Mouse (Mus musculus): ENCODE measurements around the gene Lpcat1. TPM values are rescaled to one million over a fixed set of nuclear protein-coding genes. Genes with fewer than 3 reads are reported as not detected.

Gene Lpcat1
- polyA plus RNA-seq, 1 experiment from 2014 or later, result 74.9 TPM

DNA sequence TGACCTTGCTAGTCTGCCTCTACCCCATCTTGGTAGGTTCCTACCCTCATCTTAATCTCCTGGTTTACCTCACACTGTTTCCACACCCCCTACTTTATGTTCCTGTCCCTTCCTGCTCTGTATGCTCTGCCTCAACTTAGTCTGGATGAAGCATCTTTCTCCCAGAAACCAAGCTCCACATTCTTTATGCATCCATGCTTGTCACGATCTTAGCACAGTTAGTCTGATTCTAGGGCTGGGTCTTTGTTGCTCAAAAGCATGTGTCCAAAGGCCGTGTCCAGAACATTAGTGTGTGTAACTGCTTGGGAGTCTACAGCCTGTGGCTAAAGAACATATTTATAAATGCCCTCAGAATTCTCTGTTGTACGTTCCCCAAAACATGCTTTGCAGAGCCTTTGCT, 1.8 kb downstream of the Lpcat1 start:
- Histone ChIP-seq H3K4me3 (ENCODE audit: low read depth, low read length) (peak overlapping the region; percentile 92; the same call in 1 of the 2 replicates), H3K36me3 (ENCODE audit: control insufficient read depth, insufficient read depth, low read length) (no peaks in the 10 kb centered on the region), H3K27ac (ENCODE audit: low read depth, low read length) (no peak overlapping the region), H3K4me2 (ENCODE audit: low read depth, low read length) (peak overlapping the region; percentile 86; the same call in 1 of the 2 replicates), H3K9ac (replicated peaks; ENCODE audit: low read depth, low read length) (0 out of 2 replicates have a peak overlapping the region, but pooled peaks have one; percentile 32), H3K4me1 (ENCODE audit: control insufficient read depth, insufficient read depth, low read length) (peaks cover 21% of the 10 kb centered on the region), H3K9me3 (ENCODE audit: control insufficient read depth, low read length) (no peaks in the 10 kb centered on the region), H3K27me3 (ENCODE audit: control insufficient read depth, insufficient read depth, low read length) (peaks cover 3% of the 10 kb centered on the region; the same call in 1 of the 2 replicates)
- WGBS, result 62% methylated on average over 3 of the region's 3 CpGs
- no peak for ATAC-seq (ENCODE audit: low read depth)

- ATAC-seq (ENCODE audit: low read depth), result no peak
- H3K9me3 ChIP-seq (ENCODE audit: control insufficient read depth, low read length), result no peaks in the 10 kb centered on the region
- no peak overlapping the region for H3K4me3 ChIP-seq (ENCODE audit: low read depth, low read length)
- H3K27ac ChIP-seq (ENCODE audit: low read depth, low read length), result no peak overlapping the region
- H3K27me3 ChIP-seq (ENCODE audit: control insufficient read depth, insufficient read depth, low read length), result peaks cover 3% of the 10 kb centered on the region; the same call in 1 of the 2 replicates
- no peaks in the 10 kb centered on the region for H3K36me3 ChIP-seq (ENCODE audit: control insufficient read depth, insufficient read depth, low read length)
- 0 out of 2 replicates have a peak overlapping the region, but pooled peaks have one; percentile 32 for H3K9ac ChIP-seq (replicated peaks; ENCODE audit: low read depth, low read length)
- peaks cover 21% of the 10 kb centered on the region for H3K4me1 ChIP-seq (ENCODE audit: control insufficient read depth, insufficient read depth, low read length)
- WGBS, result 75% methylated on average over 9 of the region's 9 CpGs
- H3K4me2 ChIP-seq (ENCODE audit: low read depth, low read length), result peak overlapping the region; percentile 86; the same call in 1 of the 2 replicates
Observed at GRCm38 (mm10) chr13:73469257-73469967, 2.4 kb downstream of the Lpcat1 start.

DNA sequence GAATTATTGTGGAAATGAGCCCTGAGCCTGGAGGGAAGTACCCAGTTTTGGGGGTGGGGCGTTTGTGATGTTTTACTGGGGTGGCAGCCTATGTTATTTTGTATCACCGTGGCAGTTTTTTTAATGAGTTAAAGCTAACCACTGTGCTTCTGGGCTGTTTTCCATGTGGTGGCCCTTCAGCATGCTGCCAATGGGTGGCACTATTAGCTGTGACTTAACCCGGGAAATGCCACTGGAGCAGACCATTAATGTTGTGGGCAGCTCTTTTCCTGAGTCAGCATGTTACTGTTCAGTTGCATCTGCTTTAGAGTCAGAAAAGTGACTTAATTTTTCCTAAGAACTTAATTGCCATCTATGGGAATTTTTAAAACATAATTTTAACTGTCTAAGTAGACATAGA, 5.5 kb downstream of the Lpcat1 start:
- H3K27me3 ChIP-seq (ENCODE audit: control insufficient read depth, insufficient read depth, low read length), result no peaks in the 10 kb centered on the region
- no peak overlapping the region for H3K27ac ChIP-seq (ENCODE audit: low read depth, low read length)
- peaks cover 21% of the 10 kb centered on the region for H3K4me1 ChIP-seq (ENCODE audit: control insufficient read depth, insufficient read depth, low read length)
- 78% methylated on average over 3 of the region's 3 CpGs for WGBS
- no peak overlapping the region for H3K4me2 ChIP-seq (ENCODE audit: low read depth, low read length)
- ATAC-seq (ENCODE audit: low read depth), result no peak
- no peaks in the 10 kb centered on the region for H3K9me3 ChIP-seq (ENCODE audit: control insufficient read depth, low read length)
- H3K36me3 ChIP-seq (ENCODE audit: control insufficient read depth, insufficient read depth, low read length), result no peaks in the 10 kb centered on the region
- H3K4me3 ChIP-seq (ENCODE audit: low read depth, low read length), result no peak overlapping the region
- no peak overlapping the region for H3K9ac ChIP-seq (replicated peaks; ENCODE audit: low read depth, low read length)

GRCm38 (mm10) chr13:73473746-73474145, 6.7 kb downstream of the Lpcat1 start:
- Histone ChIP-seq H3K36me3 (ENCODE audit: control insufficient read depth, insufficient read depth, low read length) (no peaks in the 10 kb centered on the region), H3K9ac (replicated peaks; ENCODE audit: low read depth, low read length) (no peak overlapping the region), H3K9me3 (ENCODE audit: control insufficient read depth, low read length) (no peaks in the 10 kb centered on the region), H3K4me3 (ENCODE audit: low read depth, low read length) (no peak overlapping the region), H3K27me3 (ENCODE audit: control insufficient read depth, insufficient read depth, low read length) (no peaks in the 10 kb centered on the region), H3K4me1 (ENCODE audit: control insufficient read depth, insufficient read depth, low read length) (peaks cover 12% of the 10 kb centered on the region), H3K4me2 (ENCODE audit: low read depth, low read length) (no peak overlapping the region), H3K27ac (ENCODE audit: low read depth, low read length) (no peak overlapping the region)
- WGBS, result 98% methylated on average over 2 of the region's 2 CpGs
- no peak for ATAC-seq (ENCODE audit: low read depth)

- H3K36me3 ChIP-seq (ENCODE audit: control insufficient read depth, insufficient read depth, low read length), result no peaks in the 10 kb centered on the region
- no peak overlapping the region for H3K9ac ChIP-seq (replicated peaks; ENCODE audit: low read depth, low read length)
- H3K27ac ChIP-seq (ENCODE audit: low read depth, low read length), result no peak overlapping the region
- no peak overlapping the region for H3K4me2 ChIP-seq (ENCODE audit: low read depth, low read length)
- ATAC-seq (ENCODE audit: low read depth), result no peak
- no peaks in the 10 kb centered on the region for H3K27me3 ChIP-seq (ENCODE audit: control insufficient read depth, insufficient read depth, low read length)
- peaks cover 7% of the 10 kb centered on the region for H3K4me1 ChIP-seq (ENCODE audit: control insufficient read depth, insufficient read depth, low read length)
- no peak overlapping the region for H3K4me3 ChIP-seq (ENCODE audit: low read depth, low read length)
- 89% methylated on average over 6 of the region's 6 CpGs for WGBS
- no peaks in the 10 kb centered on the region for H3K9me3 ChIP-seq (ENCODE audit: control insufficient read depth, low read length)
Observed at GRCm38 (mm10) chr13:73474163-73474562, 7.2 kb downstream of the Lpcat1 start.

DNA sequence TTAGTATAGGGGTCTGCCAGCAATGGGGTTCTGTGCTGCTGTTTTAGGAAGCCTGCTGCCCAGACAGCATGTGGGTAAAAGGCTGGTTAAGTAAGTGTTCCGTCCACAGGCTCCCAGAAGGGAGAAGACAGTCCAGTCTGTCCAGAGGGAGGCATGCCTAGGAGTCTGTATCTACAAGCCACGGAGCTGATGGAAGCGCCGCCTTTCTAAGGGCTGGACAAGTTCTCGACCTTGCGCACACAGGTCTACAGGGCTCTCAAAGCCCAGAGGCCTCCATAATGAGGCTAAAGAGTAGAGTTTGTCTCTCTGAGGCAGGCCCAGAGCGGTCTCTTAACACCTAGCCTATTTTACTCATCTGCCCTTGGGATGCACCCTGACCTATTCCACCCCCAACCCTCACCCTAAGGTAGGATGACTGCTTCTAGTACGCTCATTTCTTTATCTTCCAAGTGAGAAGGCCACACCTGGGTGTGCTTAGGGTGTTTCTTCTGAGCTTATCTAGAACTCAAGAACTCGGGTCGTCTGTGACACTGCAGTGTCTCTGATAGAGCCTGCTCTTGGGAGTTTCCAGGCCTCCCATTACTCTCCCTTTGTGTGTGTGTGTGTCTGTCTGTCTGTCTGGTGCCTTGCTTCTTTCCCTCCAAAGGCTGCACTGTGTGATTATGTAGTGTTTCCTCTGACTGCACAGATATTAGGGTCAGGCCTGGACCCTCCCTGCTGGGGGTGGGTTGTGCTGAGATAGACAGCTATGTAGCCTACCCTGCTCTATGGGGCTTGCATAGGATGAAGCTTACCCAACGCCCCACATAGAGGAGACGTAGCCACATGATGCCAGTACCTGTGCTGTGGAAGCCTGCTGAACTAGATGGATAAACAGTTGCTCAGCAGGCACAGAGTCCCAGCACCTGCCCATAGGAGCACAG, 8.3 kb downstream of the Lpcat1 start:
- no peak for ATAC-seq (ENCODE audit: low read depth)
- no peak overlapping the region for H3K4me3 ChIP-seq (ENCODE audit: low read depth, low read length)
- H3K9me3 ChIP-seq (ENCODE audit: control insufficient read depth, low read length), result no peaks in the 10 kb centered on the region
- no peak overlapping the region for H3K4me2 ChIP-seq (ENCODE audit: low read depth, low read length)
- 96% methylated on average over 12 of the region's 12 CpGs for WGBS
- H3K27me3 ChIP-seq (ENCODE audit: control insufficient read depth, insufficient read depth, low read length), result no peaks in the 10 kb centered on the region
- no peaks in the 10 kb centered on the region for H3K36me3 ChIP-seq (ENCODE audit: control insufficient read depth, insufficient read depth, low read length)
- no peak overlapping the region for H3K27ac ChIP-seq (ENCODE audit: low read depth, low read length)
- H3K4me1 ChIP-seq (ENCODE audit: control insufficient read depth, insufficient read depth, low read length), result no peaks in the 10 kb centered on the region
- H3K9ac ChIP-seq (replicated peaks; ENCODE audit: low read depth, low read length), result no peak overlapping the region

- H3K27ac ChIP-seq (ENCODE audit: low read depth, low read length), result no peak overlapping the region
- no peak overlapping the region for H3K4me3 ChIP-seq (ENCODE audit: low read depth, low read length)
- H3K4me2 ChIP-seq (ENCODE audit: low read depth, low read length), result no peak overlapping the region
- no peaks in the 10 kb centered on the region for H3K27me3 ChIP-seq (ENCODE audit: control insufficient read depth, insufficient read depth, low read length)
- 90% methylated on average over 5 of the region's 5 CpGs for WGBS
- no peak overlapping the region for H3K9ac ChIP-seq (replicated peaks; ENCODE audit: low read depth, low read length)
- H3K36me3 ChIP-seq (ENCODE audit: control insufficient read depth, insufficient read depth, low read length), result no peaks in the 10 kb centered on the region
- H3K9me3 ChIP-seq (ENCODE audit: control insufficient read depth, low read length), result no peaks in the 10 kb centered on the region
- no peaks in the 10 kb centered on the region for H3K4me1 ChIP-seq (ENCODE audit: control insufficient read depth, insufficient read depth, low read length)
- no peak for ATAC-seq (ENCODE audit: low read depth)
Observed at GRCm38 (mm10) chr13:73476259-73476658, 9.3 kb downstream of the Lpcat1 start.

DNA sequence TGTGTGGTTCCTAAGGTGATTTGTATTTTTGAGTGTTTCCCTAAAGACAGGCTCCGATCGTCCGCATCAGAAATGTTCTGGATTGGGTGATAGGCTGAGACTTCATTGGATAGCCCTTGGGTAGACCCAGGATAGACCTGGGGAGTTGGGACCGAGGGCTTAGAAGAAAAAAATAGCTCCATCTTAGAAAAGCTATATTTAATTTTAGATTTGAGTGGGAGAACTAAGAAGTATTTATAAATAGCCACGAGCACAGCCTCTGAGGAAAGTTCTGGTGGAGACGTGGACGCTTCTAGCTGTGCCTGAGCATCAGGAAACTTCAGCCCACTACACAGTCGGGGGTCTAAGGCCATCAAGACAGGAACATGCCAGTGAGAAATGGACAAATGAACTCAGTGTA, 9.8 kb downstream of the Lpcat1 start:
- Histone ChIP-seq H3K4me3 (ENCODE audit: low read depth, low read length) (no peak overlapping the region), H3K4me1 (ENCODE audit: control insufficient read depth, insufficient read depth, low read length) (no peaks in the 10 kb centered on the region), H3K4me2 (ENCODE audit: low read depth, low read length) (no peak overlapping the region), H3K9me3 (ENCODE audit: control insufficient read depth, low read length) (no peaks in the 10 kb centered on the region), H3K27ac (ENCODE audit: low read depth, low read length) (no peak overlapping the region), H3K9ac (replicated peaks; ENCODE audit: low read depth, low read length) (no peak overlapping the region), H3K27me3 (ENCODE audit: control insufficient read depth, insufficient read depth, low read length) (no peaks in the 10 kb centered on the region), H3K36me3 (ENCODE audit: control insufficient read depth, insufficient read depth, low read length) (no peaks in the 10 kb centered on the region)
- 88% methylated on average over 8 of the region's 8 CpGs for WGBS
- no peak for ATAC-seq (ENCODE audit: low read depth)

GRCm38 (mm10) chr13:73477841-73478240, 10.8 kb downstream of the Lpcat1 start:
- no peak overlapping the region for H3K4me3 ChIP-seq (ENCODE audit: low read depth, low read length)
- WGBS, result 92% methylated on average over 2 of the region's 2 CpGs
- H3K4me1 ChIP-seq (ENCODE audit: control insufficient read depth, insufficient read depth, low read length), result no peaks in the 10 kb centered on the region
- H3K27ac ChIP-seq (ENCODE audit: low read depth, low read length), result no peak overlapping the region
- no peak for ATAC-seq (ENCODE audit: low read depth)
- no peaks in the 10 kb centered on the region for H3K9me3 ChIP-seq (ENCODE audit: control insufficient read depth, low read length)
- H3K27me3 ChIP-seq (ENCODE audit: control insufficient read depth, insufficient read depth, low read length), result no peaks in the 10 kb centered on the region
- H3K4me2 ChIP-seq (ENCODE audit: low read depth, low read length), result no peak overlapping the region
- H3K36me3 ChIP-seq (ENCODE audit: control insufficient read depth, insufficient read depth, low read length), result no peaks in the 10 kb centered on the region
- H3K9ac ChIP-seq (replicated peaks; ENCODE audit: low read depth, low read length), result no peak overlapping the region
